Mouse (Mus musculus) bone marrow, adult 2 months (tissue): ENCODE measurements around the gene Pcsk6. TPM values are rescaled to one million over a fixed set of nuclear protein-coding genes. Genes with fewer than 3 reads are reported as not detected.

ENCODE experiments used
- H3K27ac ChIP-seq: fragments of 200-500 bp; 2 replicates; pipeline ENCODE4 v1.5.1; 2012; ENCODE audit warnings: low read depth, mild to moderate bottlenecking, control low read depth, inconsistent platforms, low read length; ENCODE audit not compliant: control insufficient read depth, poor library complexity, insufficient read depth
- H3K4me1 ChIP-seq: fragments of 200-500 bp; 2 replicates; pipeline ENCODE4 v1.6.1; 2011; ENCODE audit warnings: low read length; ENCODE audit not compliant: control insufficient read depth, insufficient read depth
- H3K4me3 ChIP-seq: fragments of 200-500 bp; replicated peaks from 2 replicates; pipeline ENCODE3; 2011; ENCODE audit warnings: mild to moderate bottlenecking, low read depth, low read length, control low read depth; ENCODE audit not compliant: control insufficient read depth
- CTCF ChIP-seq: fragments of 200-500 bp; IDR thresholded peaks from 2 replicates; pipeline ENCODE4 v1.5.1; 2011; ENCODE audit warnings: low read length, control low read depth; ENCODE audit not compliant: control insufficient read depth, insufficient read depth
- POLR2A ChIP-seq: fragments of 200-500 bp; IDR thresholded peaks from 2 replicates; pipeline ENCODE4 v1.6.1; 2011; ENCODE audit warnings: low read depth, mild to moderate bottlenecking, control low read depth, low read length, borderline replicate concordance; ENCODE audit not compliant: control insufficient read depth
- WGBS: fragments of 180-500 bp; shearing (Covaris S2); methylation state at CpG from one replicate; pipeline ENCODE4 v1.1.7; 2018; 5-methylcytosine and 5-hydroxymethylcytosine counted together
- polyA plus RNA-seq: library from polyadenylated mRNA; stranded (reverse); fragments of >200 nt; gene quantifications from 2 replicates; pipeline ENCODE4 v1.2.4, GENCODE M21; 2011; ENCODE audit warnings: low replicate concordance; ENCODE audit not compliant: missing spikeins, insufficient read depth, insufficient read length

Gene Pcsk6
- polyA plus RNA-seq, 1 experiment = 5.3 TPM

GRCm38 (mm10) chr7:66003865-66004638 is 142.5 kb downstream of the Pcsk6 start:
- Histone ChIP-seq H3K27ac (no peak overlapping the region), H3K4me1 (no peaks in the 10 kb centered on the region), H3K4me3 (no peak overlapping the region)
- TF ChIP-seq CTCF (no peak), POLR2A (no peak)
- 77% methylated on average over 13 of the region's 13 CpGs for WGBS

- 78% methylated on average over 10 of the region's 10 CpGs for WGBS
- Histone ChIP-seq H3K4me3 (no peak overlapping the region), H3K4me1 (no peaks in the 10 kb centered on the region), H3K27ac (no peak overlapping the region)
- TF ChIP-seq CTCF (no peak), POLR2A (no peak)
Measured at GRCm38 (mm10) chr7:66005066-66005465, 143.5 kb downstream of the Pcsk6 start.

- Histone ChIP-seq H3K4me1 (no peaks in the 10 kb centered on the region), H3K27ac (no peak overlapping the region), H3K4me3 (no peak overlapping the region)
- 80% methylated on average over 11 of the region's 11 CpGs for WGBS
- TF ChIP-seq POLR2A (no peak), CTCF (no peak)
Measured at GRCm38 (mm10) chr7:66008161-66008891, 146.8 kb downstream of the Pcsk6 start.

- no peak for TF ChIP-seq POLR2A
- no peak for TF ChIP-seq CTCF
- Histone ChIP-seq H3K4me3 (no peak overlapping the region), H3K27ac (no peak overlapping the region), H3K4me1 (no peaks in the 10 kb centered on the region)
- WGBS = 86% methylated on average over 16 of the region's 16 CpGs
Measured at GRCm38 (mm10) chr7:66008892-66009273, 147.3 kb downstream of the Pcsk6 start.

- no peaks in the 10 kb centered on the region for H3K4me1 ChIP-seq
- 76% methylated on average over 6 of the region's 6 CpGs for WGBS
- TF ChIP-seq CTCF (no peak), POLR2A (no peak)
- H3K27ac ChIP-seq = no peak overlapping the region
- no peak overlapping the region for H3K4me3 ChIP-seq
Measured at GRCm38 (mm10) chr7:66010518-66010917, 149.0 kb downstream of the Pcsk6 start.

GRCm38 (mm10) chr7:66027747-66028146 is 166.2 kb downstream of the Pcsk6 start:
- H3K27ac ChIP-seq = no peak overlapping the region
- no peak overlapping the region for H3K4me3 ChIP-seq
- 80% methylated on average over 2 of the region's 2 CpGs for WGBS
- H3K4me1 ChIP-seq = no peaks in the 10 kb centered on the region
- no peak for TF ChIP-seq POLR2A
- TF ChIP-seq CTCF = no peak

GRCm38 (mm10) chr7:66028766-66029512 is 167.4 kb downstream of the Pcsk6 start:
- Histone ChIP-seq H3K27ac (no peak overlapping the region), H3K4me3 (no peak overlapping the region), H3K4me1 (no peaks in the 10 kb centered on the region)
- WGBS = 76% methylated on average over 6 of the region's 6 CpGs
- no peak for TF ChIP-seq POLR2A
- TF ChIP-seq CTCF = no peak

GRCm38 (mm10) chr7:66036809-66037208 is 175.3 kb downstream of the Pcsk6 start:
- TF ChIP-seq POLR2A = no peak
- no peak for TF ChIP-seq CTCF
- Histone ChIP-seq H3K4me1 (no peaks in the 10 kb centered on the region), H3K27ac (no peak overlapping the region), H3K4me3 (no peak overlapping the region)
- 34% methylated on average over 8 of the region's 8 CpGs for WGBS
